9 mouse cellular contexts compared by ENCODE assay signal in the genomic region with DNA sequence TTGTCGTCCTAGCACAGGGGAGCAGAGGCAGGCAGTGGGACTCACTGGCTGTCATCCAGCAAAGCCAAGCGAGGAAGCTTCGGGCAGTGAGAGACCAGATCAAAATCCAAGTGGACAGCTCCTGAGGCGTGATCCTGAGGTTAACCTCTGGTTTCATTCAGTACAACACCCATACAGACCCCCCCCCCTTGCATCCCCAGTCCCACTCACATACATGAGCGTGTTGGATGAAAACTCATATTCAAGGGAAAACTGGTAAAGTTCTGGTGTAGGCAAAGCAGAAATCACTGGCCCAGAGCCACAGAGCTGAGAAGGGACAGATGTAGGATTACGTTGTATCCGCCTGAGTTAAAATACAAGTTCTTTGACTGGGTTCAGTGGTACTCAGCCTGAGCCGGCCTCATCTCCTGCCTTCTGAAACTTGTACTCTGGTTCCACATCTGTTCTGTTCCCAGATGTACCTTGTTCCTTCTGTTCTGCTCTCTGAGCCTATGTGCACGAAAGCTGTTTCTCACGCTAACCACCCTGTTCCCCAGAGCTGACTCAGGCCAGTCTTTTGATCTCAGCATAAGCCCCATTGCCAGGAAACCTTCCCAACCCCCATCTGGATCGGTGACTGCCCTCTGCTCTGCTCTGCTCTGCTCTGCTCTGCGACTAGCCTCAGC.
DNase-seq lines count a peak whose midpoint lies in the region; ATAC-seq and TF ChIP-seq lines count a peak whose summit lies in the region.
"Had no signal": no experiment of that assay in that cellular context is flagged by ENCODE, and none has a peak within 500 bp of the region (broad histone marks: within the 10 kb centered on the region; RNA-seq: fewer than 3 reads in every experiment).

No protein-coding gene starts in this region.

- peak; percentile 10 for DNase-seq in gastrocnemius, postnatal 25 days
- no peak for DNase-seq in gastrocnemius, postnatal 14 days
- DNase-seq in embryo, embryonic 9.5 days (ENCODE audit: extremely low spot score): peak; percentile 33
- peak; percentile 61 to 66 for DNase-seq in kidney, postnatal 4 days
- peak; percentile 17 for DNase-seq in stomach, postnatal 0 days (ENCODE audit: low spot score)
- DNase-seq in gastrocnemius, postnatal 10 days: no peak
- DNase-seq in frontal cortex, postnatal 25 days (ENCODE audit: low spot score in 2 of 2): no peak

- no peak overlapping the region for H3K4me3 ChIP-seq in ES-Bruce4 (ENCODE audit: low read depth, low read length)
- no peak overlapping the region for H3K4me3 ChIP-seq in stomach, postnatal 0 days (ENCODE audit: low read depth, low read length)
- H3K4me3 ChIP-seq: embryonic facial prominence, embryonic 12.5 days had no signal

- H3K9ac ChIP-seq in ES-Bruce4 (ENCODE audit: low read depth, poor library complexity, severe bottlenecking): no peak overlapping the region
- no peak overlapping the region for H3K9ac ChIP-seq in stomach, postnatal 0 days (ENCODE audit: low read length)
- H3K9ac ChIP-seq: embryonic facial prominence, embryonic 12.5 days had no signal

- H3K4me1 ChIP-seq in ES-Bruce4 (ENCODE audit: control insufficient read depth, insufficient read depth, low read length): no peaks in the 10 kb centered on the region
- no peaks in the 10 kb centered on the region for H3K4me1 ChIP-seq in stomach, postnatal 0 days (replicated peaks; ENCODE audit: control insufficient read depth, insufficient read depth)

- H3K4me2 ChIP-seq in stomach, postnatal 0 days (replicated peaks; ENCODE audit: low read depth): no peak overlapping the region
- H3K4me2 ChIP-seq: embryonic facial prominence, embryonic 12.5 days had no signal

- no peak for TF ChIP-seq CTCF in ES-Bruce4 (IDR thresholded peaks at IDR 0.05; ENCODE audit: low read depth, low read length)
- no peak for TF ChIP-seq CTCF in stomach, postnatal 0 days (IDR thresholded peaks at IDR 0.05; ENCODE audit: low read depth)

- H3K36me3 ChIP-seq in ES-Bruce4 (ENCODE audit: control insufficient read depth, insufficient read depth, low read length, poor library complexity, severe bottlenecking): no peaks in the 10 kb centered on the region
- H3K36me3 ChIP-seq in stomach, postnatal 0 days (ENCODE audit: control insufficient read depth, insufficient read depth, low read length): no peaks in the 10 kb centered on the region
- H3K36me3 ChIP-seq: embryonic facial prominence, embryonic 12.5 days had no signal

- no peak overlapping the region for H3K27ac ChIP-seq in ES-Bruce4 (ENCODE audit: insufficient read depth, low read length)
- H3K27ac ChIP-seq in stomach, postnatal 0 days (replicated peaks): no peak overlapping the region
- H3K27ac ChIP-seq: embryonic facial prominence, embryonic 12.5 days had no signal

- 0 out of 2 replicates have a peak, but pooled peaks have one; percentile 10 for TF ChIP-seq EP300 in ES-Bruce4 (IDR thresholded peaks at IDR 0.05; ENCODE audit: insufficient read depth, low read depth, low read length)
- TF ChIP-seq EP300 in stomach, postnatal 0 days (optimal IDR thresholded peaks at IDR 0.05): no peak

- WGBS in stomach, postnatal 0 days: 25% methylated on average over 12 of the region's 12 CpGs

- no peak for TF ChIP-seq POLR2A in ES-Bruce4 (IDR thresholded peaks at IDR 0.05; ENCODE audit: insufficient read depth, low read length)

- 0 out of 2 replicates have a peak, but pooled peaks have one; percentile 21 for ATAC-seq in stomach, postnatal 0 days (ENCODE audit: low FRiP score, low TSS enrichment)

- no peaks in the 10 kb centered on the region for H3K9me3 ChIP-seq in ES-Bruce4 (replicated peaks; ENCODE audit: control insufficient read depth, insufficient read depth, low read length, poor library complexity, severe bottlenecking)
- H3K9me3 ChIP-seq in stomach, postnatal 0 days (ENCODE audit: control insufficient read depth, low read length): no peaks in the 10 kb centered on the region
- H3K9me3 ChIP-seq: embryonic facial prominence, embryonic 12.5 days had no signal

- intact Hi-C loops in gastrocnemius, postnatal 14 days (cut with DNase I; ENCODE audit: low total_unique reads): no loop called here

- no peaks in the 10 kb centered on the region for H3K27me3 ChIP-seq in ES-Bruce4 (ENCODE audit: control insufficient read depth, insufficient read depth, low read length, poor library complexity, severe bottlenecking)
- no peaks in the 10 kb centered on the region for H3K27me3 ChIP-seq in stomach, postnatal 0 days (ENCODE audit: control insufficient read depth, insufficient read depth, low read length)
- H3K27me3 ChIP-seq: embryonic facial prominence, embryonic 12.5 days had no signal

Comparison
In these comparisons a context has a peak if more than half of its experiments do, and no peak if none do; other contexts are left out.
1. DNase-seq: peak in gastrocnemius, postnatal 25 days (single experiment), embryo, embryonic 9.5 days (single experiment), kidney, postnatal 4 days (2 of 2) and stomach, postnatal 0 days (single experiment); none in gastrocnemius, postnatal 14 days (single experiment), gastrocnemius, postnatal 10 days (single experiment) and frontal cortex, postnatal 25 days (0 of 2).